Comparison of ENCODE assay signal across 9 mouse cellular contexts in genomic region chr10:42327576-42327975, GRCm38 (mm10). TPM values are rescaled to one million over a fixed set of nuclear protein-coding genes. Genes with fewer than 3 reads are reported as not detected.
A peak's percentile ranks its signal among the peaks of the same experiment; 100 is the strongest.
DNase-seq lines count a peak whose midpoint lies in the region; ATAC-seq lines count a peak whose summit lies in the region.
"Had no signal": no experiment of that assay in that cellular context is flagged by ENCODE, and none has a peak within 500 bp of the region (broad histone marks: within the 10 kb centered on the region; RNA-seq: fewer than 3 reads in every experiment).

No protein-coding gene starts in this region.

- H3K27me3 ChIP-seq in limb, embryonic 11.5 days (ENCODE audit: control insufficient read depth, insufficient read depth, low read length), result no peaks in the 10 kb centered on the region
- H3K27me3 ChIP-seq in limb, embryonic 10.5 days (ENCODE audit: low read depth, poor library complexity, severe bottlenecking), result no peaks in the 10 kb centered on the region
- H3K27me3 ChIP-seq: limb, embryonic 15.5 days had no signal

- H3K4me2 ChIP-seq in limb, embryonic 11.5 days (ENCODE audit: low read depth, severe bottlenecking), result no peak overlapping the region
- H3K4me2 ChIP-seq: limb, embryonic 15.5 days had no signal

- H3K36me3 ChIP-seq in limb, embryonic 11.5 days (ENCODE audit: control insufficient read depth, insufficient read depth, low read length), result no peaks in the 10 kb centered on the region
- H3K36me3 ChIP-seq in limb, embryonic 10.5 days, result no peaks in the 10 kb centered on the region
- H3K36me3 ChIP-seq: limb, embryonic 15.5 days had no signal

- no peaks in the 10 kb centered on the region for H3K4me1 ChIP-seq in limb, embryonic 11.5 days (ENCODE audit: control insufficient read depth, insufficient read depth, low read length)
- no peaks in the 10 kb centered on the region for H3K4me1 ChIP-seq in limb, embryonic 10.5 days
- H3K4me1 ChIP-seq: limb, embryonic 15.5 days had no signal

- no peak overlapping the region for H3K9ac ChIP-seq in limb, embryonic 11.5 days (ENCODE audit: low read length)
- H3K9ac ChIP-seq: limb, embryonic 15.5 days had no signal

- DNase-seq in cerebellum, postnatal 25 days, result peak; percentile 15 to 41
- DNase-seq in cerebellum, adult 11-12 months, result no peak
- DNase-seq in limb, embryonic 11.5 days (ENCODE audit: low spot score), result peak; percentile 29
- DNase-seq in limb, embryonic 10.5 days (ENCODE audit: low spot score), result no peak
- DNase-seq in R1 (ENCODE audit: low read depth, low spot score), result peak; percentile 30
- DNase-seq in kidney, postnatal 10 days, result peak; percentile 69
- DNase-seq in thymus, postnatal 0 days (ENCODE audit: low spot score), result no peak

- ATAC-seq in limb, embryonic 11.5 days (ENCODE audit: insufficient number of reproducible peaks, low FRiP score, low TSS enrichment, low read depth), result no peak
- ATAC-seq in activated CD4-positive, CD25-positive, alpha-beta regulatory T cell, adult 4 months, result no peak

- no peak overlapping the region for H3K4me3 ChIP-seq in limb, embryonic 11.5 days (ENCODE audit: low read depth, low read length)
- H3K4me3 ChIP-seq in limb, embryonic 10.5 days, result no peak overlapping the region
- H3K4me3 ChIP-seq: limb, embryonic 15.5 days had no signal

- no peak overlapping the region for H3K27ac ChIP-seq in limb, embryonic 11.5 days (replicated peaks; ENCODE audit: low read depth, low read length)
- no peak overlapping the region for H3K27ac ChIP-seq in limb, embryonic 10.5 days
- H3K27ac ChIP-seq: limb, embryonic 15.5 days had no signal

- WGBS in limb, embryonic 11.5 days, result 73% methylated on average over 8 of the region's 8 CpGs
- 73% methylated on average over 8 of the region's 8 CpGs for WGBS in limb, embryonic 10.5 days

- H3K9me3 ChIP-seq in limb, embryonic 11.5 days (ENCODE audit: control insufficient read depth, low read length), result no peaks in the 10 kb centered on the region
- H3K9me3 ChIP-seq in limb, embryonic 10.5 days (replicated peaks), result no peaks in the 10 kb centered on the region
- H3K9me3 ChIP-seq: limb, embryonic 15.5 days had no signal

RNA-seq across cellular contexts. Expression of gene Foxo3, which starts 51.0 kb away (rescaled TPM):
- 6.2 and 6.9 TPM in 2 replicates for polyA plus RNA-seq in limb, embryonic 11.5 days (2014; fragmentation: Nextera tagmentation; extraction: Ambion mirVana)
- 2.3 and 3.8 TPM in 2 replicates for polyA plus RNA-seq in limb, embryonic 10.5 days (2016; fragmentation: Nextera tagmentation; extraction: Ambion mirVana)
- polyA plus RNA-seq in thymus, postnatal 0 days (2015; fragmentation: Nextera tagmentation; extraction: Ambion mirVana), result 12.1 and 14.0 TPM in 2 replicates
- polyA plus RNA-seq in activated CD4-positive, CD25-positive, alpha-beta regulatory T cell, adult 4 months (2017; shearing (Covaris generic)), result 1 to 10 TPM; 8.6 to 9.4 TPM

Comparison
In these comparisons a context has a peak if more than half of its experiments do, and no peak if none do; other contexts are left out.
1. DNase-seq: peak in cerebellum, postnatal 25 days (2 of 2), limb, embryonic 11.5 days (single experiment), R1 (single experiment) and kidney, postnatal 10 days (single experiment); none in cerebellum, adult 11-12 months (single experiment), limb, embryonic 10.5 days (single experiment) and thymus, postnatal 0 days (single experiment).